Mouse (Mus musculus): ENCODE measurements around the gene Isca1.

GRCm38 (mm10) chr13:59745462-59745861 lies 24.1 kb downstream of the Isca1 start:
- TF ChIP-seq POLR2A (IDR thresholded peaks at IDR 0.05; ENCODE audit: borderline replicate concordance, insufficient read depth, low read length) (no peak), CTCF (IDR thresholded peaks at IDR 0.05; ENCODE audit: borderline replicate concordance, insufficient read depth, low read depth, low read length) (no peak)

Measured in cerebellum, adult 2 months (tissue).